Mouse (Mus musculus): ENCODE results near the gene Wasl. TPM values are rescaled to one million over a fixed set of nuclear protein-coding genes. Genes with fewer than 3 reads are reported as not detected.

Gene Wasl
- total RNA-seq (2014; fragmentation: Nextera tagmentation), result 17.3 and 34.0 TPM in 2 replicates
- 6.4 and 12.0 TPM in 2 replicates for total RNA-seq (2017)

GRCm38 (mm10) chr6:24664867-24665458 lies at the start of gene Wasl:
Gene Wasl, minus strand, starts transcription at chr6:24665009.
- peak; percentile 89 for ATAC-seq (replicated peaks; ENCODE audit: low FRiP score, low TSS enrichment, poor library complexity, severe bottlenecking)

DNA sequence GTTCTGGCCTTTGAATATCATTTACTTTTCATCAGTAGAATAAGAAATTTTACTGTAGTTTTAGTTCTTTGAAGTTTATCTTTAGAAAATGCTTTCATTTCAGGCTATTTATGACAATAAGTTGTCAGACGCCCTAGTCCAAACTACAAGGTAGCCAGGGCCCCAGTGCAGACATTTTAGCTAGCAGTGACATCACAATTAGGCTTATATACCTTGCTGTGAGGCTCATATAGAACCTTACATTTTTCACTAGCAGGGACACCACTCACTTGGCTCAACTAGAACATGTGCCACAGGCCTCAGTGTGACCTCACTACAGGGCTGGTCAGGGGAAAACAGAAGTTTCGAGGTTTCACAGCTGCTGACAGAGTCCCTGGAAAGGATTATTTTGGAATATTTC lies 42.7 kb upstream of the Wasl start:
- ATAC-seq (replicated peaks; ENCODE audit: low FRiP score, low TSS enrichment, poor library complexity, severe bottlenecking), result no peak

GRCm38 (mm10) chr6:24707090-24707489 lies 42.3 kb upstream of the Wasl start:
- ATAC-seq (replicated peaks; ENCODE audit: low FRiP score, low TSS enrichment, poor library complexity, severe bottlenecking), result no peak

DNA sequence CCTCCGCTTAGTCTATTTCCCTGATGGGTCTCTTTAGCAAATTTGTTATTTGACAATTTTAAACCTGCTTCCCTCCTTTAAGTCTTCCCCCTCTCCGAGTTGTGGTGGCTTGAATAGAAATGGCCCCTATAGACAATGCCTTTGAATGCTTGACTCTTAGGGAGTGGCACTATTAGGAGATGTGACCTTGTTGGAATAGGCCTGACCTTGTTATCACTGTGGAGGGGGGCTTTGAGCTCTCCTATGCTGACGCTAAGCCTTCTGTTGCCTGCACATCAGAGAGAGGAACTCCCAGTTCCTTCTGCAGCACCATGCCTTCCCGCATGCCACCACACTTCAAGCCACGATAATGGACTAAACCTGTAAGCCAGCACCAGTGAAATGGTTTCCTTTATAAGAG lies 32.4 kb upstream of the Wasl start:
- no peak for ATAC-seq (replicated peaks; ENCODE audit: low FRiP score, low TSS enrichment, poor library complexity, severe bottlenecking)

- ATAC-seq (replicated peaks; ENCODE audit: low FRiP score, low TSS enrichment, poor library complexity, severe bottlenecking), result no peak
These were observed 31.3 kb upstream of the Wasl start for GRCm38 (mm10) chr6:24696117-24696516.

- ATAC-seq (replicated peaks; ENCODE audit: low FRiP score, low TSS enrichment, poor library complexity, severe bottlenecking), result no peak
These were observed 29.9 kb upstream of the Wasl start for GRCm38 (mm10) chr6:24694455-24695410.

GRCm38 (mm10) chr6:24687871-24688270 lies 23.1 kb upstream of the Wasl start:
- no peak for ATAC-seq (replicated peaks; ENCODE audit: low FRiP score, low TSS enrichment, poor library complexity, severe bottlenecking)

DNA sequence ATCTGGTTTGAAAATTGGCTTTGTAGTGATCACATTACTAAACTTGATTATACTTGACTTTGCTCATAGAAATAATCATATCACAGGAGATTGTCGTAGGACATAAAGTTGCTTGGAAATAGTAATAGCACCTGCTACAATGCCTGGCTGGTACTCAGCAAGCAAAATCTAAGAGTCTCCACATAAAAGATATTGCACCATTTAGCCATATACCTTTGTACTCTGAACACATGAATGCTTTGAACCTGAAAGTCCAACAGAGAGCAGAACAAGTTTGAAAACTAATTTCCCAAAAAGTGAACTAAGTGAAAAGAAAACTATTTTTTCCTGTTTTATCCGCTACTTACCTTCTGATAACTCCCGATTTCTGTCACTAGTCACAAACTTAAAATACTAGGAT lies 18.3 kb upstream of the Wasl start:
- no peak for ATAC-seq (replicated peaks; ENCODE audit: low FRiP score, low TSS enrichment, poor library complexity, severe bottlenecking)

DNA sequence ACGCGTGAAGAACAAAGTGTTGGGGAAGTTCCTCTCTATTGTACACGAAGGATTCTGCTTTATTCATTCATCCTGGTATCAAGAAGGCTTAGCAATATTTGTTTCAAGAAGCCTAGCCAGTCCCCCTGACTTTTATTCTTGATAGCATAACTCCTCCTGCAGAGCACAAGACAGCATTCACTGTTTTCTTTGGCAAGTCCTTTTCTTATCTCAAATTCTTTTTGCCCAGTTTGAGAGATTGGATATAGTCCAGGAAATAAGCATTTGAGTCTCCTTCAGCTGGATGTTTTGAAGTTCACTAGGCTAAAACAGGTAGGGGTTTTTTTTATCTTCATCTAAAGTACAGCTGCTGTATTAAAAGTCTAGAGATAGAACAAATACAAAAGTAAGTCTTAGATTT lies 3.0 kb upstream of the Wasl start:
- peak; percentile 27 for ATAC-seq (replicated peaks; ENCODE audit: low FRiP score, low TSS enrichment, poor library complexity, severe bottlenecking)

DNA sequence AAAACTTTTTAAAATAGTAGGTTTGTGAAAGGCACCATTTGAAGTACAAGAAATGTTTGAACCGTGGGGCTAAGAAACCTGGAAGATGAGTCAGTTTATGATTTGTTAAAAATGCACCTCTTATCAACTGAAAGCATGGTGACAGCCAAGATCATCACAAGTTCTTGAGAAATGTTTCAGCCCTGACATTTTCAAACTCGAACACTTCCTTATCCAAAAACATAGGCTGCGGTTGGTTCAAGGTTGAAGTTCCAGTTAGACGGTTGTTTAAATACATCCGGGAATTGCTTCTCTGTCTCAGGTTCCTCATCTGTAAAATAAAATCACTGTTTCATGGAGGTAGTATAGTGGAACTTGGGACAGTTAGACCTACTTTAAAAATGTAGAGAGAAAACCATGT lies 1.4 kb upstream of the Wasl start:
- no peak for ATAC-seq (replicated peaks; ENCODE audit: low FRiP score, low TSS enrichment, poor library complexity, severe bottlenecking)

GRCm38 (mm10) chr6:24664133-24664866 lies 509 bp downstream of the Wasl start:
- peak; percentile 27 for ATAC-seq (replicated peaks; ENCODE audit: low FRiP score, low TSS enrichment, poor library complexity, severe bottlenecking)

DNA sequence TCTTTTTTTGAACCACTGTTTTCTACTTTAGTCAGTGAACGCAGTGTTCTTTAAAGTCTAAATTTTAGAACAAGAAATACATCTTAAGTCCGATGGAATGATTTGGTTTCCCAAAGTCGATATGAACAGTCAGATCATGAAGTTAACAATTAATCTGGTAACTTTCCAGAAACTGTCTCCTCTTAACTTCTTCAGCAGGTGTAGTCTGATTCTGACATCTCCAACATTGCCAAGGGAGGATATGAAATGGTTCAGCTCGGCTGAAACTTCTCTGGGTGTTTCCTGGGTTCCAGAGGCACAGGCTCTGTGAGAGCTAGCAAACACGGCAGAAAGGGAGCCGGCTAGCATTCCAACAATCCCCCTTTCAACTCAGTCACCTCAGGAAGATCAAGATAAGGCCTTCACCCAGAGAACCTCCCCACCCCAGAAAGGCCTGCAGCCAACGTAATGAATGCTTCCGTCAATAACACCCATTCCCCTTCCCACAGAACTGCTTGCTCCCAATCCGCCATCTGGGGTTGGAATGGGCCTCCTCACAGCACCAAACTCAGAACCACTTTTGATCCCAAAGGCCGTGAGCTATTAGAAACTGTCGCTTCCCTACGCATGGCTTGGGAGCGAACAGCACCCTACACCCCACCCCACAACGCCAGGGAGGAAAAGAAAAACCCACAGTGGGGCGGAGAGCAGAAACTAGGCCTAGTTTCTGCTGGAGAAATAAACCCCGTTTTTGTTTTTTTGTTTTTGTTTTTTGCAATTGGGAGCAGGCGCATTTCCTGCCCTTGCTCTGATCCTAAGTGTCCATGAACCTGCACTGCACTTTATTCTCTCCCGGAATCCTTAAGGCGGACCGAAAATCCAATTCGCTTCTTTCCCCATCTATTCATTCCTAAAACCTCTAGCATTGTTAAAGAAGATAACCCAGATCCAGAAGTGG lies 1.3 kb downstream of the Wasl start:
- ATAC-seq (replicated peaks; ENCODE audit: low FRiP score, low TSS enrichment, poor library complexity, severe bottlenecking), result no peak

GRCm38 (mm10) chr6:24662483-24662882 lies 2.3 kb downstream of the Wasl start:
- no peak for ATAC-seq (replicated peaks; ENCODE audit: low FRiP score, low TSS enrichment, poor library complexity, severe bottlenecking)

- ATAC-seq (replicated peaks; ENCODE audit: low FRiP score, low TSS enrichment, poor library complexity, severe bottlenecking), result no peak
These were observed 2.9 kb downstream of the Wasl start for GRCm38 (mm10) chr6:24661879-24662278.

DNA sequence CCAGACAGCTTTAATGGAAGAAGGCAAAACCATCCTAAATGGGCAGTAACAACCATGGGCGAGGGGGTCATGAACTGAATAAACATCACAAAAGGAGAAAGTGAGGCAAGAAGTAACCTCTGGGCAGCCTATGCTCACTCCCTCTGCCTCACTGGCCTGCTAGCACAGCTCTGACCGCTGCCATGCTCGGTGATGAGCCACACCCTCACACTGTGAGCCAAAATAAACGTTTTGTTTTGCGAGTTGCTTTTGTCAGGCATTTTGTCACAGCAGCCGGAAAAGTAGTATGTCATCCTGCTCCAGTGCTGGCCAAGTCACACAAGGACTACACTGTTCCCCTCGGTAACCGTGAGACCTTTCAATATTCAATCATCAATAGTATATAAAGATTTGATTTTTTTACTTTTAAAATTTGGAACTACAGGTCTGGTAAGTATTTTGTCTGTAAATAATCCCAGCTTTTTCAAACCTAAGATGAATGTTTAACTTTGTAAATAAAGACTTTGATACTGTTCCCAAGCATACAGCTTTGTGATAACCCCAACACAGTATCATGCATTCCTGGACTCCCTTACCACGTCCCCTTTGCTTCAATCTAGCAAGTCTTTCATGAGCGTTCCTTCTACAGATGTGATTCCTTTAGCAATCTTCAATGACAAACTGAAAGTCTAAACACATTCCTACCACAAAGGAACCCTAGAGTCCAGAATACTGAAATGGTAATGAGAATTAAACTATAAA lies 7.0 kb downstream of the Wasl start:
- ATAC-seq (replicated peaks; ENCODE audit: low FRiP score, low TSS enrichment, poor library complexity, severe bottlenecking), result no peak

DNA sequence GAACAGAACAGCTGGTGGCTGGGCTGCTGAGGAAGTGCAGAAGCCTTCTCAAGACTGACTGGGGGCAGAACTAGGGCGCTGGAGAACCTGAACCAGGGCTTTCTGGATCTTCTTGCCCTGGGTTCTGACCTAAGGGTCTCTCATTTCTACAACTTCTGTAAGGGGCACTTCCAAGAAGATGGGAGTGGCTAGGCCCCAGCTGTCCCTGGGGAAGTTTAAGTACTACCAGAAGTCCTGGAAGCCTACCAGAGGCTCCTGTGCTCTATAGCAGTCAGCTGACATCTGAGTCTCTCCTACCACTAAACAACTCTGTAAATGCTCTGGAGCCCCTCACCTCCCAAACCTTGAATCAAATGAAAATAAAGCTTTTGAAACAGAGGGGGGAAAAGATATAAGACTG lies 8.7 kb downstream of the Wasl start:
- peak; percentile 20; the same call in 1 of the 2 replicates for ATAC-seq (replicated peaks; ENCODE audit: low FRiP score, low TSS enrichment, poor library complexity, severe bottlenecking)

DNA sequence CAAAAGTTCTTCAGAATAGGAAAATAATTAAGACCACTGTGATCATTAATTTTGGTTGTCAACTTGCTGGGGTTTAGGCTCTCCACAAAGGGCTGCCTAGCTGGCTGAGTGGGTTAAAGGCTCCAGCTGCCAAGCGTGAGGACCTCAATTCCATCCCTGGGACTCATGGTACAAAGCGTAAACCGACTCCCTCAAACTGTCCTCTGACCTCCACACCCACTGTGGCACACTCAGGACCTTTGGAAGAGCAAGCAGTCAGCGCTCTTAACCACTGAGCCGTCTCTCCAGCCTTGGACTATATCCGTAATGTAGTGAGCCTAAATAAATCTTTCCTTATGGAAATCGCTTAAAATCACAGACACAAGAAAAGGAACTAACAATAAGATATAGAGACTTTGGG lies 13.3 kb downstream of the Wasl start:
- no peak for ATAC-seq (replicated peaks; ENCODE audit: low FRiP score, low TSS enrichment, poor library complexity, severe bottlenecking)

GRCm38 (mm10) chr6:24650719-24651118 lies 14.1 kb downstream of the Wasl start:
- ATAC-seq (replicated peaks; ENCODE audit: low FRiP score, low TSS enrichment, poor library complexity, severe bottlenecking), result no peak

Data from megakaryocyte-erythroid progenitor cell, adult 5-6 weeks (primary cell).